In the genomic region with DNA sequence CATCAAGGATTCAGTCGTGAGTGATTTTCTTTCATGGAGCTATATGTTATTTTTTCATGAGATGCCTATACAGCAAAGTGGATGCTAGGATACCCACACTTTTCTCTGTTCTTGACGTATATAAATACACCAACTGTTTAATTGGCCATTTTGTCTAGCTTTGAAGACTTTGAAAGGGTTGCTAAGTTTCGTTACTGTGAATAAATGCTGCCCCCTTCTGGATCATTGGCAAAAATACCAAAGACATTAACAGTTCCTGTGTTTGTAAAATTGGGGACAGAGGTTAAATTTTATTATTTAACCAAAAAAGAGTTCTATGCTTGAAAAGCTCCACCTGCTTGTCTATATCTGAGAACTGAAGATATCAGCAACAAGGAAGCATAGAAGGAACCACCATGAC, we compare ENCODE assay signal across 8 mouse cellular contexts.
DNase-seq lines count a peak whose midpoint lies in the region.

No protein-coding gene starts in this region.

- DNase-seq in adrenal gland, postnatal 10 days, result peak; percentile 15
- no peak for DNase-seq in adrenal gland, postnatal 4 days (ENCODE audit: low spot score in 2 of 2)
- peak; percentile 13 for DNase-seq in kidney, postnatal 14 days
- DNase-seq in kidney, postnatal 4 days, result no peak
- peak; percentile 21 for DNase-seq in thymus, postnatal 0 days (ENCODE audit: low spot score)
- DNase-seq in thymus, postnatal 36 days, result no peak
- DNase-seq in telencephalon, adult 2 months (ENCODE audit: low read depth, low spot score), result peak; percentile 57
- no peak for DNase-seq in gastrocnemius, postnatal 4 days (ENCODE audit: low spot score in 2 of 2)

Comparison
In these comparisons a context has a peak if more than half of its experiments do, and no peak if none do; other contexts are left out.
1. DNase-seq: peak in adrenal gland, postnatal 10 days (single experiment), kidney, postnatal 14 days (single experiment), thymus, postnatal 0 days (single experiment) and telencephalon, adult 2 months (single experiment); none in adrenal gland, postnatal 4 days (0 of 2), kidney, postnatal 4 days (0 of 2), thymus, postnatal 36 days (0 of 2) and gastrocnemius, postnatal 4 days (0 of 2).